Mouse (Mus musculus): ENCODE results near the gene Prkaa1.

- TF ChIP-seq CTCF (IDR thresholded peaks at IDR 0.05) (no peak), EP300 (IDR thresholded peaks at IDR 0.05) (no peak)
Observed at GRCm38 (mm10) chr15:5155093-5155492, 11.4 kb downstream of the Prkaa1 start.

Measured in lung, postnatal 0 days (tissue).